Mouse (Mus musculus) embryonic facial prominence, embryonic 12.5 days (tissue): ENCODE results near the gene Rnps1. TPM values are rescaled to one million over a fixed set of nuclear protein-coding genes. Genes with fewer than 3 reads are reported as not detected.

Experiments
- ATAC-seq: fragments of 200-750 bp; cut with Nextera tagmentation; 2 replicates; pipeline ENCODE4 v1.8.0; 2017; ENCODE audit not compliant: insufficient number of reproducible peaks, insufficient read depth, low FRiP score, low TSS enrichment
- H3K27ac ChIP-seq: fragments of 300-500 bp; sonication (generic); 2 replicates; pipeline ENCODE4 v1.5.1; 2016; ENCODE audit warnings: mild to moderate bottlenecking
- H3K27me3 ChIP-seq: fragments of 300-500 bp; sonication (generic); 2 replicates; pipeline ENCODE4 v1.6.1; 2016; ENCODE audit warnings: mild to moderate bottlenecking, moderate library complexity
- H3K36me3 ChIP-seq: fragments of 300-500 bp; sonication (generic); 2 replicates; pipeline ENCODE4 v1.6.1; 2016; ENCODE audit warnings: mild to moderate bottlenecking
- H3K4me1 ChIP-seq: fragments of 300-500 bp; sonication (generic); 2 replicates; pipeline ENCODE4 v1.6.1; 2016
- H3K4me2 ChIP-seq: fragments of 300-500 bp; sonication (generic); replicated peaks from 2 replicates; pipeline ENCODE4 v1.6.1; 2016; ENCODE audit warnings: mild to moderate bottlenecking, moderate library complexity
- H3K4me3 ChIP-seq: fragments of 300-500 bp; sonication (generic); 2 replicates; pipeline ENCODE4 v1.5.1; 2016; ENCODE audit warnings: mild to moderate bottlenecking
- H3K9ac ChIP-seq: fragments of 300-500 bp; sonication (generic); 2 replicates; pipeline ENCODE4 v1.6.1; 2016; ENCODE audit warnings: mild to moderate bottlenecking, moderate library complexity
- H3K9me3 ChIP-seq: fragments of 300-500 bp; sonication (generic); 2 replicates; pipeline ENCODE4 v1.6.1; 2016; ENCODE audit warnings: mild to moderate bottlenecking, moderate library complexity
- WGBS: fragments of 180-500 bp; shearing (Covaris S2); methylation state at CpG from one replicate; pipeline ENCODE4 v1.1.7; 2016; 5-methylcytosine and 5-hydroxymethylcytosine counted together
- polyA plus RNA-seq: library from polyadenylated mRNA; unstranded; fragments of >200 nt; fragmentation: Nextera tagmentation; extraction: Ambion mirVana; gene quantifications from 2 replicates; pipeline ENCODE4 v1.2.1, GENCODE M21; 2016

Rnps1 gene
- polyA plus RNA-seq, 1 experiment from 2014 or later, result 336 TPM

GRCm38 (mm10) chr17:24474557-24474956 lies 60.2 kb downstream of the Rnps1 start:
- H3K9ac ChIP-seq, result no peak overlapping the region
- H3K27ac ChIP-seq, result 0 out of 2 replicates have a peak overlapping the region, but pooled peaks have one; percentile 20
- no peak overlapping the region for H3K4me2 ChIP-seq
- no peak overlapping the region for H3K4me3 ChIP-seq
- H3K4me1 ChIP-seq, result peaks cover 34% of the 10 kb centered on the region
- no peaks in the 10 kb centered on the region for H3K27me3 ChIP-seq
- no peaks in the 10 kb centered on the region for H3K9me3 ChIP-seq
- no peak for ATAC-seq
- H3K36me3 ChIP-seq, result peaks cover 48% of the 10 kb centered on the region
- WGBS, result 59% methylated on average over 5 of the region's 5 CpGs

Other genes with a start within 250 kb of the Rnps1 start
- gene Atp6v0c, start 244.9 kb upstream of the Rnps1 start, polyA plus RNA-seq, result 445 and 455 TPM in 2 replicates
- gene Tbc1d24, start 209.0 kb upstream of the Rnps1 start, polyA plus RNA-seq, result 8.7 and 8.9 TPM in 2 replicates
- 20.2 and 20.3 TPM in 2 replicates for gene Ntn3, start 205.0 kb upstream of the Rnps1 start, polyA plus RNA-seq
- gene Tedc2, start 193.7 kb upstream of the Rnps1 start, polyA plus RNA-seq, result 16.2 and 16.5 TPM in 2 replicates
- 78.2 and 85.3 TPM in 2 replicates for gene Ccnf, start 163.1 kb upstream of the Rnps1 start, polyA plus RNA-seq
- 0.23 TPM in 1 of 2 replicates, not detected in the other for gene Abca17, start 63.5 kb upstream of the Rnps1 start, polyA plus RNA-seq
- gene Abca3, start 62.6 kb upstream of the Rnps1 start, polyA plus RNA-seq, result 7.8 and 9.6 TPM in 2 replicates
- gene Eci1, start 12.1 kb downstream of the Rnps1 start, polyA plus RNA-seq, result 77.3 and 82.3 TPM in 2 replicates
- 3.2 and 3.6 TPM in 2 replicates for gene Dnase1l2, start 28.5 kb downstream of the Rnps1 start, polyA plus RNA-seq
- gene E4f1, start 55.7 kb downstream of the Rnps1 start, polyA plus RNA-seq, result 38.4 and 43.2 TPM in 2 replicates
- gene Pgp, start 55.8 kb downstream of the Rnps1 start, polyA plus RNA-seq, result 52.3 and 54.9 TPM in 2 replicates
- 1.7 TPM in 1 of 2 replicates, not detected in the other for gene Bricd5, start 59.3 kb downstream of the Rnps1 start, polyA plus RNA-seq
- 32.8 and 35.0 TPM in 2 replicates for gene Mlst8, start 64.5 kb downstream of the Rnps1 start, polyA plus RNA-seq
- gene Caskin1, start 74.0 kb downstream of the Rnps1 start, polyA plus RNA-seq, result 7.3 and 7.5 TPM in 2 replicates
- gene Traf7, start 113.4 kb downstream of the Rnps1 start, polyA plus RNA-seq, result 98.5 and 103 TPM in 2 replicates
- 3.6 and 3.7 TPM in 2 replicates for gene Rab26, start 119.6 kb downstream of the Rnps1 start, polyA plus RNA-seq
- 26.8 and 29.8 TPM in 2 replicates for gene Pkd1, start 135.3 kb downstream of the Rnps1 start, polyA plus RNA-seq
- gene Tsc2, start 218.1 kb downstream of the Rnps1 start, polyA plus RNA-seq, result 72.8 and 82.0 TPM in 2 replicates
- 26.2 and 26.9 TPM in 2 replicates for gene Nthl1, start 218.1 kb downstream of the Rnps1 start, polyA plus RNA-seq
- 59.6 and 60.6 TPM in 2 replicates for gene Slc9a3r2, start 235.8 kb downstream of the Rnps1 start, polyA plus RNA-seq
- gene Npw, start 243.9 kb downstream of the Rnps1 start, polyA plus RNA-seq, result 0.35 and 0.76 TPM in 2 replicates